Mouse (Mus musculus): ENCODE measurements around the gene Acad9.

- TF ChIP-seq CTCF (IDR thresholded peaks at IDR 0.05; ENCODE audit: control insufficient read depth, insufficient read depth, insufficient replicate concordance, low read depth, low read length) (no peak), POLR2A (IDR thresholded peaks at IDR 0.05; ENCODE audit: control insufficient read depth, low read depth, low read length) (no peak)
Measured at GRCm38 (mm10) chr3:36045086-36045485, 20.7 kb upstream of the Acad9 start.

Measured in testis, adult 2 months (tissue).